Mouse (Mus musculus): ENCODE measurements around the gene Slc35f1.

Slc35f1 gene

GRCm38 (mm10) chr10:53156374-53156773 is 466.0 kb downstream of the Slc35f1 start:
- WGBS: 68% methylated on average over 7 of the region's 7 CpGs

- 76% methylated on average over 2 of the region's 2 CpGs for WGBS
Observed at GRCm38 (mm10) chr10:53157740-53158139, 467.4 kb downstream of the Slc35f1 start.

Data from cerebral cortex, adult 2 months (tissue).